Mouse (Mus musculus) left cerebral cortex, postnatal 14 days (tissue): ENCODE measurements at regions not wholly inside any gene's neighbourhood (a gene's known extent, or its start where the extent isn't known, plus 50 kb on each side); places are given as distances from the start of the nearest gene placed in this dataset.

ENCODE experiments used
- DNase-seq, 2 experiments: peaks; one replicate each; pipeline ENCODE4 v3.0.0; 2021 to 2022; ENCODE audit warnings: low spot score in 2 of 2, mixed read lengths in 1 of 2
- intact Hi-C: fragments of 180-260 bp; cut with DNase I; formaldehyde crosslinking; loops from one replicate; pipeline ENCODE4 v1.15.1; 2025

GRCm38 (mm10) chr15:19094061-19094810 lies 275.5 kb downstream of the Cdh10 start:
- intact Hi-C loops, result no loop called here
- DNase-seq, result peak; percentile 55 to 72

- DNase-seq, result no peak
- intact Hi-C loops, result no loop called here
Measured at GRCm38 (mm10) chr15:19114951-19115350, 296.2 kb downstream of the Cdh10 start.

- no peak for DNase-seq
- intact Hi-C loops, result no loop called here
Measured at GRCm38 (mm10) chr15:19118995-19119394, 300.2 kb downstream of the Cdh10 start.

- intact Hi-C loops, result no loop called here
- DNase-seq, result no peak
Measured at GRCm38 (mm10) chr15:19127454-19127853, 308.7 kb downstream of the Cdh10 start.

- intact Hi-C loops, result no loop called here
- peak in 1 of 2 experiments; percentile 26 for DNase-seq
Measured at GRCm38 (mm10) chr15:19129316-19129715, 310.6 kb downstream of the Cdh10 start.

- DNase-seq, result no peak
Measured at GRCm38 (mm10) chr15:19153682-19154081, 334.9 kb downstream of the Cdh10 start.

GRCm38 (mm10) chr15:19162119-19162888 lies 343.6 kb downstream of the Cdh10 start:
- intact Hi-C loops, result no loop called here
- peak; percentile 37 to 41 for DNase-seq

More at GRCm38 (mm10) chr15:19153682-19154081, 334.9 kb downstream of the Cdh10 start:
- intact Hi-C loops, result no loop called here

- no peak for DNase-seq
- intact Hi-C loops, result no loop called here
Measured at GRCm38 (mm10) chr15:19175470-19175869, 356.7 kb downstream of the Cdh10 start.
